Mouse (Mus musculus): ENCODE results near the gene Mex3a. TPM values are rescaled to one million over a fixed set of nuclear protein-coding genes. Genes with fewer than 3 reads are reported as not detected.

Mex3a gene
- polyA plus RNA-seq, 1 experiment: 1.0 TPM

- Histone ChIP-seq H3K4me1 (ENCODE audit: control insufficient read depth, insufficient read depth, insufficient read length) (peaks cover under 1% of the 10 kb centered on the region; the same call in 1 of the 2 replicates), H3K27ac (ENCODE audit: insufficient read depth, low read length) (no peak overlapping the region), H3K4me3 (ENCODE audit: extremely low read depth, insufficient read depth, insufficient read length) (no peak overlapping the region), H3K27me3 (ENCODE audit: control insufficient read depth, insufficient read depth, low read length) (peaks cover 4% of the 10 kb centered on the region; the same call in 1 of the 2 replicates), H3K36me3 (ENCODE audit: control insufficient read depth, insufficient read depth, low read length) (no peaks in the 10 kb centered on the region)
- no peak for DNase-seq (ENCODE audit: low read depth in 1 of 2, low spot score in 2 of 2)
- TF ChIP-seq POLR2A (IDR thresholded peaks at IDR 0.05; ENCODE audit: low read depth, low read length): no peak
- TF ChIP-seq CTCF (IDR thresholded peaks at IDR 0.05; ENCODE audit: extremely low read depth, insufficient read depth, insufficient read length, insufficient replicate concordance): no peak
- 56% methylated on average over 8 of the region's 8 CpGs for WGBS
Measured at GRCm38 (mm10) chr3:88527565-88527964, 4.6 kb upstream of the Mex3a start.

GRCm38 (mm10) chr3:88528646-88529045 lies 3.5 kb upstream of the Mex3a start:
- no peak overlapping the region for H3K27ac ChIP-seq (ENCODE audit: insufficient read depth, low read length)
- H3K36me3 ChIP-seq (ENCODE audit: control insufficient read depth, insufficient read depth, low read length): no peaks in the 10 kb centered on the region
- peaks cover 5% of the 10 kb centered on the region; the same call in 1 of the 2 replicates for H3K27me3 ChIP-seq (ENCODE audit: control insufficient read depth, insufficient read depth, low read length)
- peaks cover 2% of the 10 kb centered on the region for H3K4me1 ChIP-seq (ENCODE audit: control insufficient read depth, insufficient read depth, insufficient read length)
- DNase-seq (ENCODE audit: low read depth in 1 of 2, low spot score in 2 of 2): no peak
- TF ChIP-seq CTCF (IDR thresholded peaks at IDR 0.05; ENCODE audit: extremely low read depth, insufficient read depth, insufficient read length, insufficient replicate concordance): no peak
- TF ChIP-seq POLR2A (IDR thresholded peaks at IDR 0.05; ENCODE audit: low read depth, low read length): no peak
- WGBS: 91% methylated on average over 11 of the region's 11 CpGs
- no peak overlapping the region for H3K4me3 ChIP-seq (ENCODE audit: extremely low read depth, insufficient read depth, insufficient read length)

DNA sequence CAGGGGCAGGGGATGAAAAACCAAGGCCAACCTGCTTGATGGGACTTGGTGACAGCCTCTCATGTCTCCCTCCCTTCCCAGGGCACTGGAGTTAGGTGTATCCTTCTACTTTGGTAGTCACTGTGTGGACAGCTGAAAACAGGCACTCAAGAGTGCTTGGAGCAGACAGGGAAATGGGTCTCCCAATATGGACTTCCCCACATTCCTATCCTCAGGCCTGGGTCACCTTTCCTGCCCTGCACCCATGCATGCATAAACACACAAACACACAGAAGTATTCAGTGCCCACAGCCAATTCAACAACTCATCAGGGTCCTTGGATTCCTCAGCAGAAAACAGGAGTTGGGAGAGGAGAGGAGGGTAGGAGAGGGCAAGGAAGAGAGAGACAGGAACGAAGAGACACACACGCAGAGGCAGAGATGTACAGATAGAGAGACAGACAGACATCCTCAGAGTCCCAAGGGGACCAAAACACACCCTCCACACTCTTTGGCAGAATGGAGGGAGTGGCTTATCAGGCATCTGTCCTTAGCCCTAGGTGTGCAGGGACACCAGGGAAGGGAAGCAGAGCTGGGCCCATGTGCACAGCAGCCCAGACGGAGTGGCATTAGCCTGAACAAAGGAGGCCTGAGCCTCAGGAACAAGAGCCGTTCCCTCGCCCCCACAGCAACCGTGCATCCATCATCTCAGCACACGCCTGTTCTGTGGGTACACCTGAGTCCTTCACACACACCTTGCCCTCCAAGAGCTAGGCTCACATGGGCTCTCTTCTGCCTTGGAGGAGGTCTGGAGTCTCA lies 2.8 kb upstream of the Mex3a start:
- Histone ChIP-seq H3K27ac (ENCODE audit: insufficient read depth, low read length) (no peak overlapping the region), H3K4me1 (ENCODE audit: control insufficient read depth, insufficient read depth, insufficient read length) (peaks cover 2% of the 10 kb centered on the region), H3K36me3 (ENCODE audit: control insufficient read depth, insufficient read depth, low read length) (no peaks in the 10 kb centered on the region), H3K4me3 (ENCODE audit: extremely low read depth, insufficient read depth, insufficient read length) (no peak overlapping the region), H3K27me3 (ENCODE audit: control insufficient read depth, insufficient read depth, low read length) (peaks cover 5% of the 10 kb centered on the region; the same call in 1 of the 2 replicates)
- WGBS: 75% methylated on average over 7 of the region's 7 CpGs
- DNase-seq (ENCODE audit: low read depth in 1 of 2, low spot score in 2 of 2): no peak
- TF ChIP-seq CTCF (IDR thresholded peaks at IDR 0.05; ENCODE audit: extremely low read depth, insufficient read depth, insufficient read length, insufficient replicate concordance) (no peak), POLR2A (IDR thresholded peaks at IDR 0.05; ENCODE audit: low read depth, low read length) (no peak)

DNA sequence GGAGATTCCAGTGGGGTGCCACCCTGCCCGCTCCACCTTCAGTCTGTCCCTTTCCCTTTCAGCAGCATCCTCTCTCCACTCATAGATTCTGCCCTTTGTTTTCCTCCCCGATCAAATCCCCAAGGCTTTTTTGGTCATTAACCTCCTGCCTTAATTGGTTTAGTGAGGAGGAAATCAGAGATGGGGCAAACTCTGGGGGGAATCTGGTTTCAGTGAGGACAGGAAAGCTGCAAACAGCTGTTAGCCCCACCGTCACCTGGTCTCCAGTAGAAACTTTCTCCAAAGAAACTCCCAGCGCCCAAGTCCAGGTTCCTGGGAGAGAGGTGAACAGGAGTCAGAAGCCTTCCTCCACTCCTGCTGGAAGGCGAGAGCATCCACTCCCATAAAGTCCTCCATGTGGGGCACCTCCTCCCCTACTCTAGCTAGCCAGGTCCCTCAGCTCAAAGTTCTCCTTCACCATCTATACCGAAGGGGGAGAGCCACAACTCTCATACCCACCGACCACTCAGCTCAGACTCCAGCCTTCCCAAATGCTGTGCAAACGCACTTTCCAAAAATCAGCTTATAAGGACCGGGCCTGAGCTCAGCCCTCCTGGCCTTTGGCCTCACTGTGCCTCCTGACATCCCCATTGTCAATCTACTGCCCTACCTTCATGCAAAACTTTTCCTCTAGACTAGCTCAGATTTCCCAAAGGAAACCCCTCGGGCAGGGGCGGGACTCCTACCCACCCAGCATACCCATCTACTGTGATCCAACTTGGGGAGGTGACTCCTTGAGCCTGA lies 1.9 kb upstream of the Mex3a start:
- Histone ChIP-seq H3K27ac (ENCODE audit: insufficient read depth, low read length) (no peak overlapping the region), H3K27me3 (ENCODE audit: control insufficient read depth, insufficient read depth, low read length) (peaks cover 5% of the 10 kb centered on the region; the same call in 1 of the 2 replicates), H3K4me1 (ENCODE audit: control insufficient read depth, insufficient read depth, insufficient read length) (peaks cover 2% of the 10 kb centered on the region), H3K36me3 (ENCODE audit: control insufficient read depth, insufficient read depth, low read length) (no peaks in the 10 kb centered on the region), H3K4me3 (ENCODE audit: extremely low read depth, insufficient read depth, insufficient read length) (no peak overlapping the region)
- no peak for DNase-seq (ENCODE audit: low read depth in 1 of 2, low spot score in 2 of 2)
- TF ChIP-seq POLR2A (IDR thresholded peaks at IDR 0.05; ENCODE audit: low read depth, low read length) (no peak), CTCF (IDR thresholded peaks at IDR 0.05; ENCODE audit: extremely low read depth, insufficient read depth, insufficient read length, insufficient replicate concordance) (no peak)
- WGBS: 56% methylated on average over 11 of the region's 11 CpGs

GRCm38 (mm10) chr3:88531348-88532298 lies 572 bp upstream of the Mex3a start:
- H3K27me3 ChIP-seq (ENCODE audit: control insufficient read depth, insufficient read depth, low read length): peaks cover 5% of the 10 kb centered on the region; the same call in 1 of the 2 replicates
- under 1% methylated on average over 61 of the region's 63 CpGs for WGBS
- H3K36me3 ChIP-seq (ENCODE audit: control insufficient read depth, insufficient read depth, low read length): no peaks in the 10 kb centered on the region
- H3K4me1 ChIP-seq (ENCODE audit: control insufficient read depth, insufficient read depth, insufficient read length): peaks cover 2% of the 10 kb centered on the region
- DNase-seq (ENCODE audit: low read depth in 1 of 2, low spot score in 2 of 2): peak in 1 of 2 experiments; percentile 80
- no peak for TF ChIP-seq CTCF (IDR thresholded peaks at IDR 0.05; ENCODE audit: extremely low read depth, insufficient read depth, insufficient read length, insufficient replicate concordance)
- TF ChIP-seq POLR2A (IDR thresholded peaks at IDR 0.05; ENCODE audit: low read depth, low read length): no peak
- peak overlapping the region; percentile 89 for H3K27ac ChIP-seq (ENCODE audit: insufficient read depth, low read length)
- peak overlapping the region; percentile 78 for H3K4me3 ChIP-seq (ENCODE audit: extremely low read depth, insufficient read depth, insufficient read length)
